Mouse (Mus musculus) ovary, adult 2 months (tissue): ENCODE data around the gene Cib3. TPM values are rescaled to one million over a fixed set of nuclear protein-coding genes. Genes with fewer than 3 reads are reported as not detected.

Experiments
- polyA plus RNA-seq: library from polyadenylated mRNA; depleted of rRNA; stranded (reverse); fragments of >200 nt; gene quantifications from 2 replicates; pipeline ENCODE4 v1.2.3, GENCODE M21; 2012; rRNA removed

Cib3 gene
- 0.41 TPM in 1 of 2 replicates, not detected in the other for polyA plus RNA-seq

GRCm38 (mm10) chr8:72212751-72213150 lies at the start of gene Cib3:
Gene Cib3 (minus strand): TSS chr8:72212837.

GRCm38 (mm10) chr8:72239499-72240402 lies 27.1 kb upstream of the Cib3 start, which contains the start of gene Ap1m1:
Gene Ap1m1 (plus strand): TSS chr8:72240018.

GRCm38 (mm10) chr8:72219541-72220363 lies 7.1 kb upstream of the Cib3 start, which contains the start of gene Fam32a:
Gene Fam32a (plus strand): TSS chr8:72219730.

GRCm38 (mm10) chr8:72213536-72213935 lies 899 bp upstream of the Cib3 start, which contains the start of gene Gm11034:
Gene Gm11034 (minus strand): TSS chr8:72213636.

GRCm38 (mm10) chr8:72189417-72190214 lies 23.0 kb downstream of the Cib3 start, which contains the start of gene Hsh2d:
Gene Hsh2d (plus strand): TSS chr8:72189638.

GRCm38 (mm10) chr8:72160707-72161697 lies 51.6 kb downstream of the Cib3 start, which contains the start of gene Rab8a:
Gene Rab8a (plus strand): TSS chr8:72161200.

Other genes with a start within 250 kb of the Cib3 start
- 4.7 and 8.0 TPM in 2 replicates for gene Cyp4f18, start 203.2 kb downstream of the Cib3 start, polyA plus RNA-seq
- not detected in 2 replicates for gene Olfr372, start 171.6 kb downstream of the Cib3 start, polyA plus RNA-seq
- gene Olfr373, start 129.7 kb downstream of the Cib3 start, polyA plus RNA-seq, result not detected in 2 replicates
- not detected in 2 replicates for gene Olfr374, start 105.8 kb downstream of the Cib3 start, polyA plus RNA-seq
- 112 and 149 TPM in 2 replicates for gene Tpm4, start 77.9 kb downstream of the Cib3 start, polyA plus RNA-seq
- 20.5 and 24.4 TPM in 2 replicates for gene Rab8a, start 51.6 kb downstream of the Cib3 start, polyA plus RNA-seq
- 0.53 and 0.71 TPM in 2 replicates for gene Hsh2d, start 23.2 kb downstream of the Cib3 start, polyA plus RNA-seq
- not detected in 2 replicates for gene Gm11034, start 799 bp upstream of the Cib3 start, polyA plus RNA-seq
- 33.0 and 50.7 TPM in 2 replicates for gene Fam32a, start 6.9 kb upstream of the Cib3 start, polyA plus RNA-seq
- 102 and 137 TPM in 2 replicates for gene Ap1m1, start 27.2 kb upstream of the Cib3 start, polyA plus RNA-seq
- 1.5 and 1.7 TPM in 2 replicates for gene Gm10282, start 92.4 kb upstream of the Cib3 start, polyA plus RNA-seq
- 63.9 and 91.3 TPM in 2 replicates for gene Klf2, start 106.2 kb upstream of the Cib3 start, polyA plus RNA-seq
- gene Eps15l1, start 208.6 kb upstream of the Cib3 start, polyA plus RNA-seq, result 51.1 and 52.0 TPM in 2 replicates
- 0.41 and 0.86 TPM in 2 replicates for gene Calr3, start 231.0 kb upstream of the Cib3 start, polyA plus RNA-seq
- gene 1700030K09Rik, start 231.0 kb upstream of the Cib3 start, polyA plus RNA-seq, result 15.3 and 15.7 TPM in 2 replicates